Mouse (Mus musculus): ENCODE measurements around the gene Emc1. TPM values are rescaled to one million over a fixed set of nuclear protein-coding genes. Genes with fewer than 3 reads are reported as not detected.

Gene Emc1
- polyA plus RNA-seq, 1 experiment from 2014 or later = 14.1 TPM

DNA sequence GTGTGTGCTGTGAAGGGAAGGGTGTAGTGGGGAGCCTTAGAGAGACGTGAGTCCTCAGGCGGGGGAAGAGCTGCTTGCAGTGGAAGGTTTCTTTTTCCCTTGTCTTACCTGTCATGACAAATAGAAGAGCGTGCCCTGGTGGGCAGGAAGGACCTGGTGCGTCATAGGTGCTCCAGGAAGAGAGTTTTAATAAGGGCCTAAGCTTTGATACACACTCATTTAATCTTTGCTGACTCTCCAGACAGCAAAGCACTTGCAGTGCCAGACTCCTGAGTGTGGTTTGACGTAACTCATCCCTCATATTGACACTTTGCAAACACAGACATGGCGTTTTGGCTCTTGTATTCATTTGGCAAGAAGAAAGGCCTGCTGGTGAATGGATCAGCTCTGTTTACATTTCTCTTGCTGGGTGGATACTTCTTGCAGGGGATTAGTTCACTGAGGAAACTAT is 34.5 kb downstream of the Emc1 start:
- H3K4me1 ChIP-seq (ENCODE audit: control insufficient read depth, insufficient read depth, low read length) = peaks cover 2% of the 10 kb centered on the region; the same call in 1 of the 2 replicates
- H3K36me3 ChIP-seq (ENCODE audit: control insufficient read depth, insufficient read depth, low read length) = peaks cover 28% of the 10 kb centered on the region
- H3K27ac ChIP-seq (replicated peaks; ENCODE audit: low read depth, low read length) = peak overlapping the region; percentile 67
- no peak overlapping the region for H3K4me2 ChIP-seq (ENCODE audit: low read depth, low read length)
- WGBS = 57% methylated on average over 6 of the region's 6 CpGs
- H3K27me3 ChIP-seq (replicated peaks; ENCODE audit: control insufficient read depth, insufficient read depth, low read length) = no peaks in the 10 kb centered on the region
- peak; percentile 83 for DNase-seq (ENCODE audit: low spot score)
- no peak overlapping the region for H3K4me3 ChIP-seq (ENCODE audit: low read depth, low read length)
- H3K9me3 ChIP-seq (ENCODE audit: control insufficient read depth, low read length) = no peaks in the 10 kb centered on the region
- ATAC-seq (ENCODE audit: low read depth) = peak; percentile 74
- H3K9ac ChIP-seq (ENCODE audit: low read depth, low read length) = no peak overlapping the region

DNA sequence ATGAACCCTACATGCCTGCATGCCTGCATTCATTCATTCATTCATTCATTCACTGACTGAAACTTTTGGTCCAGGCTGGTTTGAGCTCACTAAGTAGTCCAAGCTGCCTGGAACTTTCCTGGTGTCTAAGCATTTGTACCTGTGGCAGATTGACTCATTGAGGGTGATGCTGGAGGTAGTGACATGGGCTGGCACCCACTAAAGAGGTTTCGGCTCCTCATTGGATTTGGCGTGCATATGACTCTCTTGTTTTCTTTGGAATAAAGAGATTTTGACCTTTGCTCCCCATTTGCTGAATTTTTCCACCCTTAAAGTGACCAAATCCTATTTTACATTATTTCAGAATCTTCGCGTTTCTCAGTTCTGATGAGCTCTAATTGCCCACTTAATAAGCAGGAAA is 37.2 kb downstream of the Emc1 start:
- DNase-seq (ENCODE audit: low spot score) = no peak
- no peak for ATAC-seq (ENCODE audit: low read depth)
- WGBS = 67% methylated on average over 4 of the region's 4 CpGs

DNA sequence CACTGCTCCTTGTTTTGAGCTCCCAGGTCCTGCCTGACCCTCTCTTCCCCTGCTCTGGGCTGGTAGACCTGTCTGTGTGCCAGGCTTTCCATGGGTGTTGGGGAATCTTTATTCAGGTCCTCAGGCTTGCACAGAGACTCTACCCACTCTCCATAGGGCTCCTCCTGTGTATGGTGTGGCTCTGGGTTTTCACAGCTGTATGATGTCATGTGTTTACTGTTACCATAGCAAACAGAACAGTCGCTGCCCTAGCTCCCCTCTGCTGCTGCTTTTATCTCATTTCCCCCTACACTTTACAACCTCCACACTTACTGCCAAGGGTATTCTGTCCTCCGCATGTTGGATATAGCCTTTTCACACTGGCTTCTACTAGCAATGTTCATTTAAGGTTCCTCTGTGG is 43.0 kb downstream of the Emc1 start:
- no peak for DNase-seq (ENCODE audit: low spot score)
- WGBS = 76% methylated on average over 2 of the region's 2 CpGs

More for the DNA sequence above, 37.2 kb downstream of the Emc1 start:
- H3K9me3 ChIP-seq (ENCODE audit: control insufficient read depth, low read length) = no peaks in the 10 kb centered on the region
- no peak overlapping the region for H3K9ac ChIP-seq (ENCODE audit: low read depth, low read length)
- peaks cover 53% of the 10 kb centered on the region for H3K36me3 ChIP-seq (ENCODE audit: control insufficient read depth, insufficient read depth, low read length)
- no peak overlapping the region for H3K4me2 ChIP-seq (ENCODE audit: low read depth, low read length)
- H3K4me1 ChIP-seq (ENCODE audit: control insufficient read depth, insufficient read depth, low read length) = no peaks in the 10 kb centered on the region
- no peaks in the 10 kb centered on the region for H3K27me3 ChIP-seq (replicated peaks; ENCODE audit: control insufficient read depth, insufficient read depth, low read length)
- H3K27ac ChIP-seq (replicated peaks; ENCODE audit: low read depth, low read length) = no peak overlapping the region
- no peak overlapping the region for H3K4me3 ChIP-seq (ENCODE audit: low read depth, low read length)

DNA sequence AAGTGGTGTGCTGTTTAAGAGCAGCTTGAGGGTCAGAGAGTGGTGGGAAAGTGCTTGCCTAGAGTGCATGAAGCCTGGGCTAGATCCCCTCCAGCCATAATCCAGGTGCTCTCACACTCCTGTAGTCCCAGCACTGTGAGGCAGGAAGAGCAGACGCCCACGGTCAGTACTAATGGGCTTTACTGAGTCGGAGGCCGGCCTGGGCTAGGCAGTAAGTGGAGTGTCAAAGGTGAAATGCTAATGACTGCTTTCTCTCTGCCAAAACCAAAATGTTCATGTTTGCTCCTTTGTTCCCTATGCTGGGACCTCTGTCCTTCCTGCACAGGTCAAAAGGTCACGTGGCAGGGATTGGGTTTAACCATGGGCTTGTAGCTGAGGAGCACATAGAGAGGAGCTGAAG is 48.1 kb downstream of the Emc1 start:
- Histone ChIP-seq H3K27me3 (replicated peaks; ENCODE audit: control insufficient read depth, insufficient read depth, low read length) (no peaks in the 10 kb centered on the region), H3K9ac (ENCODE audit: low read depth, low read length) (no peak overlapping the region), H3K4me2 (ENCODE audit: low read depth, low read length) (no peak overlapping the region), H3K27ac (replicated peaks; ENCODE audit: low read depth, low read length) (no peak overlapping the region), H3K4me3 (ENCODE audit: low read depth, low read length) (no peak overlapping the region), H3K36me3 (ENCODE audit: control insufficient read depth, insufficient read depth, low read length) (peaks cover 93% of the 10 kb centered on the region), H3K4me1 (ENCODE audit: control insufficient read depth, insufficient read depth, low read length) (no peaks in the 10 kb centered on the region), H3K9me3 (ENCODE audit: control insufficient read depth, low read length) (no peaks in the 10 kb centered on the region)
- ATAC-seq (ENCODE audit: low read depth) (no peak), DNase-seq (ENCODE audit: low spot score) (no peak)
- WGBS = 71% methylated on average over 5 of the region's 5 CpGs

More for the DNA sequence above, 43.0 kb downstream of the Emc1 start:
- H3K27me3 ChIP-seq (replicated peaks; ENCODE audit: control insufficient read depth, insufficient read depth, low read length) = no peaks in the 10 kb centered on the region
- H3K27ac ChIP-seq (replicated peaks; ENCODE audit: low read depth, low read length) = no peak overlapping the region
- no peak overlapping the region for H3K9ac ChIP-seq (ENCODE audit: low read depth, low read length)
- H3K4me1 ChIP-seq (ENCODE audit: control insufficient read depth, insufficient read depth, low read length) = no peaks in the 10 kb centered on the region
- no peak overlapping the region for H3K4me3 ChIP-seq (ENCODE audit: low read depth, low read length)
- H3K9me3 ChIP-seq (ENCODE audit: control insufficient read depth, low read length) = no peaks in the 10 kb centered on the region
- ATAC-seq (ENCODE audit: low read depth) = no peak
- no peak overlapping the region for H3K4me2 ChIP-seq (ENCODE audit: low read depth, low read length)
- H3K36me3 ChIP-seq (ENCODE audit: control insufficient read depth, insufficient read depth, low read length) = peaks cover 94% of the 10 kb centered on the region

DNA sequence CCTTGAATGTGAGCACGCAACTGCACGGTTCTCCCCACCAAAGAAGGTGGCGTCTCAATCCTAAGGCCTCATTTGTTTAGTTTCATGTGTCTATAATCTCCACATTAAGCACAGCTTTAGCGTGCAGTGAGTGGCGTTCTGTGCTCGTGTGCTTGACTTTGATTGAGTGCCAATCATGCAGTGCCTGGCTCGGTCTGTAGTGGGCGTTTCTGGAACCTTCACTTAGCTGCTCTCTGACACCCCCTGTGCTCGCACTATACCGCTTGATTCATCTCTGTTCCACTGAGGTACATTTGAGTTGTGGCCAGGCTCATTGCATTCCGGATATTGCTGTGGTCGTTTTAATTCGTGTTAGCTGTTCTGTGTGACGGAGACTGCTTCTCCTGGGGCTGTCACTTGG is 50.8 kb downstream of the Emc1 start:
- Histone ChIP-seq H3K4me2 (ENCODE audit: low read depth, low read length) (no peak overlapping the region), H3K27me3 (replicated peaks; ENCODE audit: control insufficient read depth, insufficient read depth, low read length) (no peaks in the 10 kb centered on the region), H3K9ac (ENCODE audit: low read depth, low read length) (no peak overlapping the region), H3K4me1 (ENCODE audit: control insufficient read depth, insufficient read depth, low read length) (no peaks in the 10 kb centered on the region), H3K9me3 (ENCODE audit: control insufficient read depth, low read length) (no peaks in the 10 kb centered on the region), H3K4me3 (ENCODE audit: low read depth, low read length) (no peak overlapping the region), H3K27ac (replicated peaks; ENCODE audit: low read depth, low read length) (no peak overlapping the region), H3K36me3 (ENCODE audit: control insufficient read depth, insufficient read depth, low read length) (peaks cover 95% of the 10 kb centered on the region)
- no peak for ATAC-seq (ENCODE audit: low read depth)
- DNase-seq (ENCODE audit: low spot score) = no peak
- WGBS = 83% methylated on average over 14 of the region's 14 CpGs

DNA sequence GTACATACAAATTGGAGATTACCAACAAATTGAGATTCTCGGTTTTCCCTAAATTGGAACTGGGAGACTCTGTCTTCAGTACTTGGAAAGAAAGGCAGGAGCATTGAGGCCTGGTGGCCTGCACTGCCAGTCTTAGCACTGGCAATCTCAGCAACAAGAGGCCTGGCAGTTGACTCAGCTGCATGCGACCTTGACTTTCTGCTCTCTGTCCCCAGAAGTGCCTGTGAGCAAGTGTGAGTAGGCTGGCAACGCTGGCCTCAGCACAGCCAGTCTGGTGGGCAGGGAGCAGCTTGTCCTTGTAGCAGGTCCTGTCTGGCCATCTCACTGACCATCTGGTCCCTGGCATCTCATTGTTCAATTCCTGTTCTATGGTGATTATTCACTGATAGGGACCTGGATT is 59.0 kb downstream of the Emc1 start:
- Histone ChIP-seq H3K27ac (replicated peaks; ENCODE audit: low read depth, low read length) (no peak overlapping the region), H3K9ac (ENCODE audit: low read depth, low read length) (no peak overlapping the region), H3K4me3 (ENCODE audit: low read depth, low read length) (no peak overlapping the region), H3K27me3 (replicated peaks; ENCODE audit: control insufficient read depth, insufficient read depth, low read length) (no peaks in the 10 kb centered on the region), H3K9me3 (ENCODE audit: control insufficient read depth, low read length) (no peaks in the 10 kb centered on the region), H3K4me2 (ENCODE audit: low read depth, low read length) (no peak overlapping the region), H3K36me3 (ENCODE audit: control insufficient read depth, insufficient read depth, low read length) (peaks cover 100% of the 10 kb centered on the region), H3K4me1 (ENCODE audit: control insufficient read depth, insufficient read depth, low read length) (no peaks in the 10 kb centered on the region)
- no peak for DNase-seq (ENCODE audit: low spot score)
- ATAC-seq (ENCODE audit: low read depth) = no peak
- WGBS = 94% methylated on average over 3 of the region's 3 CpGs

DNA sequence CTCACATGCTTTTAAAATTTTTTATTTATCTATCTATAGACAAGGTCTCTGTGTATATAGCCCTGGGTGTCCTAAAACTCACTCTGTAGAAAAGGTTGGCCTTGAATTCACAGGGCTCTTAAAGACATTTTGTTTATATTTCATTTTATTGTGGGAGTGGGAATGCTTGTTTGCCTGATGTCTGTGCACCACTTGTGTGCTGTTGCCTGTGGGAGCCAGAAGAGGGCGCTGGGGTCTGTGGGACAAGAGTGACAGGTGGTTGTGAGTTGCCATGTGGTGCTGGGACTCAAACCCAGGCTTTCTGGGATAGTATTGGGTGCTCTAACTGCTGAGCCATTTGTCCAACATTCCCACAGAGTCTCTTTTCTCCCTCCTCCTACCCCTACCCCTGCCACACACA is 65.5 kb downstream of the Emc1 start:
- Histone ChIP-seq H3K27me3 (replicated peaks; ENCODE audit: control insufficient read depth, insufficient read depth, low read length) (no peaks in the 10 kb centered on the region), H3K27ac (replicated peaks; ENCODE audit: low read depth, low read length) (no peak overlapping the region), H3K4me3 (ENCODE audit: low read depth, low read length) (no peak overlapping the region), H3K4me2 (ENCODE audit: low read depth, low read length) (no peak overlapping the region), H3K9ac (ENCODE audit: low read depth, low read length) (no peak overlapping the region), H3K9me3 (ENCODE audit: control insufficient read depth, low read length) (no peaks in the 10 kb centered on the region), H3K36me3 (ENCODE audit: control insufficient read depth, insufficient read depth, low read length) (peaks cover 100% of the 10 kb centered on the region), H3K4me1 (ENCODE audit: control insufficient read depth, insufficient read depth, low read length) (no peaks in the 10 kb centered on the region)
- DNase-seq (ENCODE audit: low spot score) (no peak), ATAC-seq (ENCODE audit: low read depth) (no peak)
- WGBS = 57% methylated on average over 1 of the region's 1 CpGs

DNA sequence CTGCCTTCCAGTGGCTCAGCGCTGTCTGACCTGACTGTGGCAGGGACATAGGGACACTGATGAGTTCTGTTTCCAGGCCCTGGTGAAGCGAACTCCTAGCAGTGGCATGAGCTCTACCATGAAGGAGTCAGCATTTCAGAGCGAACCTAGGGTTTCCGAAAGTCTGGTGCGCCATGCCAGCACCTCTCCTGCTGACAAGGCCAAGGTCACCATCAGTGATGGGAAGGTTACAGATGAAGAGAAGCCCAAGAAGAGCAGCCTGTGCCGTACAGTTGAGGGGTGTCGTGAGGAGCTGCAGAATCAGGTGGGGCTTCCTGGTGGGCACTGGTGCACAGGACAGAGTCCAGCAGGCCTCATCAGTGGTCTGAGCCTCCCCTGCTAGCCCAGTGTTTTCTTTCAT is 69.2 kb downstream of the Emc1 start:
- no peaks in the 10 kb centered on the region for H3K27me3 ChIP-seq (replicated peaks; ENCODE audit: control insufficient read depth, insufficient read depth, low read length)
- no peak overlapping the region for H3K4me2 ChIP-seq (ENCODE audit: low read depth, low read length)
- no peaks in the 10 kb centered on the region for H3K9me3 ChIP-seq (ENCODE audit: control insufficient read depth, low read length)
- no peak overlapping the region for H3K9ac ChIP-seq (ENCODE audit: low read depth, low read length)
- no peak overlapping the region for H3K27ac ChIP-seq (replicated peaks; ENCODE audit: low read depth, low read length)
- 92% methylated on average over 7 of the region's 7 CpGs for WGBS
- no peaks in the 10 kb centered on the region for H3K4me1 ChIP-seq (ENCODE audit: control insufficient read depth, insufficient read depth, low read length)
- H3K4me3 ChIP-seq (ENCODE audit: low read depth, low read length) = no peak overlapping the region
- peaks cover 100% of the 10 kb centered on the region for H3K36me3 ChIP-seq (ENCODE audit: control insufficient read depth, insufficient read depth, low read length)
- ATAC-seq (ENCODE audit: low read depth) = no peak
- DNase-seq (ENCODE audit: low spot score) = no peak

DNA sequence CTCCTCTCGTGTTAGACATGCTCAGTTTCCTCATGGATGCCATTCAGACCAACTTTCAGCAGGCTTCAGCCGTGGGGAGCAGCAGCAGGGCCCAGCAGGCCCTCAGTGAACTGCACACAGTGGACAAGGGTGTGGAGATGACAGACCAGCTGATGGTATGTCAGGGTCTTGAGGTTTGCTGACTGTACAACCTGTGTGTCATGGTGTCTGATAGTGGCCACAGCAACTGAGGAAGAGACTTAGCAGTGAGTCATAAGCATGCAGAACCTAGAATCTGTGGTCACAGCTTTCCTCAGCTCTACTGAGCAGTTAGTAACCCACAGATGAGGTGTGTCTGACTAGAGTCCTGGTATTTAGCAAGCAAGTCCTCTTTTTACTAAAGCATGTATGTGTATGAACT is 70.0 kb downstream of the Emc1 start:
- no peak overlapping the region for H3K4me3 ChIP-seq (ENCODE audit: low read depth, low read length)
- no peak overlapping the region for H3K9ac ChIP-seq (ENCODE audit: low read depth, low read length)
- no peaks in the 10 kb centered on the region for H3K9me3 ChIP-seq (ENCODE audit: control insufficient read depth, low read length)
- no peaks in the 10 kb centered on the region for H3K27me3 ChIP-seq (replicated peaks; ENCODE audit: control insufficient read depth, insufficient read depth, low read length)
- ATAC-seq (ENCODE audit: low read depth) (no peak), DNase-seq (ENCODE audit: low spot score) (no peak)
- no peaks in the 10 kb centered on the region for H3K4me1 ChIP-seq (ENCODE audit: control insufficient read depth, insufficient read depth, low read length)
- peaks cover 100% of the 10 kb centered on the region for H3K36me3 ChIP-seq (ENCODE audit: control insufficient read depth, insufficient read depth, low read length)
- no peak overlapping the region for H3K27ac ChIP-seq (replicated peaks; ENCODE audit: low read depth, low read length)
- 88% methylated on average over 2 of the region's 2 CpGs for WGBS
- no peak overlapping the region for H3K4me2 ChIP-seq (ENCODE audit: low read depth, low read length)

All from embryonic facial prominence, embryonic 14.5 days (tissue).